Mouse (Mus musculus): ENCODE results near the gene Ubr2. TPM values are rescaled to one million over a fixed set of nuclear protein-coding genes. Genes with fewer than 3 reads are reported as not detected.

The Ubr2 gene
- polyA plus RNA-seq, 1 experiment: 71.8 TPM

GRCm38 (mm10) chr17:46912331-46912730, 98.0 kb downstream of the Ubr2 start:
- TF ChIP-seq CTCF (IDR thresholded peaks at IDR 0.05; ENCODE audit: borderline replicate concordance, insufficient read depth, low read length) (no peak), POLR2A (IDR thresholded peaks at IDR 0.05; ENCODE audit: low read depth, low read length) (no peak)
- Histone ChIP-seq H3K4me3 (ENCODE audit: insufficient read depth, low read length) (no peak overlapping the region), H3K4me1 (ENCODE audit: control insufficient read depth, insufficient read depth, low read length) (no peaks in the 10 kb centered on the region), H3K27ac (ENCODE audit: insufficient read depth, low read length) (no peak overlapping the region)

DNA sequence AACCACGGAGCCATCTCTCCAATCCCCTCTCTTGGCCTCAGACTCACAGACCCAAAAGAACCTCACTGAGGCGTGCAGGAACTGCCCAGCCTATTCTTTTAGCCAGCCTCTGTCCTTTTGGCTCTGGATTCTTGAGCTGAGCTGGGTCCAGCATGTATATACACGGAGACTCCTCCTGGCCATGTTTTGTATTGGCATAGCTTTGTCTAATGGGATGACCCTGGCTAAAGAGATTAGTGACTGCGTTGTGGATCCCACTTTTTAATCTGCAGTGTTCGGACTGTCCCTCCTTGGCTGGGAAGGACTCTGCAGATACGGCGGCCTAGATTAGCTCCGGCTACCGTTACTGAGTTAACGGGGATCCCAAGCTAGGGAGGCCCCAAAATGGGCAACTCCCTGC, 100.2 kb downstream of the Ubr2 start, which contains the start of gene Prph2:
Gene Prph2, plus strand, starts transcription at position 274 of the 400 bp plus-strand sequence.
- Histone ChIP-seq H3K27ac (ENCODE audit: insufficient read depth, low read length) (no peak within 1 kb of the TSS), H3K4me3 (ENCODE audit: insufficient read depth, low read length) (no peak within 1 kb of the TSS), H3K4me1 (ENCODE audit: control insufficient read depth, insufficient read depth, low read length) (no peaks in the 10 kb centered on the region)
- no peak for TF ChIP-seq CTCF (IDR thresholded peaks at IDR 0.05; ENCODE audit: borderline replicate concordance, insufficient read depth, low read length)
- TF ChIP-seq POLR2A (IDR thresholded peaks at IDR 0.05; ENCODE audit: low read depth, low read length): no peak

DNA sequence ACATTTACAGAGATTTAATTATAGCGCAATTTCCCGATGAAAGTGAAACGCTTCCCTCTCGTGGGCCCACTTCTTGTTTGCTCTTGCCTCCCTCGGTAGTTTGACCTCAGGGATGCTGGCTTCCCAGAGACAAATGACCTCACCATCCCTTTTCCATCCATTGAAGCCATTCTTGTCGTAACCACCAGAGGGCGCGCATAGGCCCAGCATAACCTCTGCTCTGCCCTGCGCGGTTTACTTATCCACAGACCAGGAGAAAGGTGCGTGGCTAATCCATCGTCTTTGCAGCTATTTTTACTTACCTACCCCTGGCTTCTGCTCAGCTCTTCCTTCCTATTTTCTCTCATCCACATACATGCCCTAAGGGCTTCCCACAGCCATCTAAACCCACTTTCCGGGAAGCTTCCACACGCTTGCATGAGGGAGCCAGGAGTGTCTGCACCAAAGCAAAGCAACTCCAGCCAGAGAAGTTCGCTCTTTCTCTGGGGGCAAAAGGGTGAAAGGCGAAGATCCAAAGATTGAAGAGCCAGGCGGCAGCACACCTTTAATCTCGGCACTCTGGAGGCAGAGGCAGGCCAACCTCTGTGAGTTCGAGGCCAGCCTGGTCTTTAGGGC, 106.4 kb downstream of the Ubr2 start:
- Histone ChIP-seq H3K4me3 (ENCODE audit: insufficient read depth, low read length) (no peak overlapping the region), H3K27ac (ENCODE audit: insufficient read depth, low read length) (no peak overlapping the region), H3K4me1 (ENCODE audit: control insufficient read depth, insufficient read depth, low read length) (no peaks in the 10 kb centered on the region)
- TF ChIP-seq CTCF (IDR thresholded peaks at IDR 0.05; ENCODE audit: borderline replicate concordance, insufficient read depth, low read length): peak; percentile 83; the same call in 1 of the 2 replicates
- no peak for TF ChIP-seq POLR2A (IDR thresholded peaks at IDR 0.05; ENCODE audit: low read depth, low read length)

DNA sequence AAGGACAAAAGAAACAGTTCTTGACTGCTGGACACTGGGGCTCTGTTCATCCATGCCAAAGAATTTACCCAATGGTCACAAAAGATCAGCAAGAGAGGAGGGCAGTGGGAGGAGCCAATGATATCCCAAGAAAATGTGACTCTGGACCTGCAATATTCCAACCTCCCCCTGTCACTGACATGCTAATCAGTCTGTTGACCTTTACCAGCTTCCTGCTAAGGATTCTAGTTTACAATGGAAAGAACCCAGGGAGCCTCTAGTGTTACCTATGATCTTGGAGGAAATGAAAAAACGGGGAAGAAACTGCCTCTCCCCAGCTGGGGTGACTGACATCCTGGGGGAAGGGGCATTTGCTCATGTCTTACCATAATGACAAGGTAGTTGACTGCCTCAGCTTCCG, 109.4 kb downstream of the Ubr2 start:
- TF ChIP-seq POLR2A (IDR thresholded peaks at IDR 0.05; ENCODE audit: low read depth, low read length): no peak
- no peak for TF ChIP-seq CTCF (IDR thresholded peaks at IDR 0.05; ENCODE audit: borderline replicate concordance, insufficient read depth, low read length)
- peaks cover 5% of the 10 kb centered on the region; the same call in 1 of the 2 replicates for H3K4me1 ChIP-seq (ENCODE audit: control insufficient read depth, insufficient read depth, low read length)
- no peak overlapping the region for H3K4me3 ChIP-seq (ENCODE audit: insufficient read depth, low read length)
- H3K27ac ChIP-seq (ENCODE audit: insufficient read depth, low read length): no peak overlapping the region

- no peak for TF ChIP-seq POLR2A (IDR thresholded peaks at IDR 0.05; ENCODE audit: low read depth, low read length)
- no peak for TF ChIP-seq CTCF (IDR thresholded peaks at IDR 0.05; ENCODE audit: borderline replicate concordance, insufficient read depth, low read length)
- no peak overlapping the region for H3K4me3 ChIP-seq (ENCODE audit: insufficient read depth, low read length)
- no peak overlapping the region for H3K27ac ChIP-seq (ENCODE audit: insufficient read depth, low read length)
- H3K4me1 ChIP-seq (ENCODE audit: control insufficient read depth, insufficient read depth, low read length): peaks cover 8% of the 10 kb centered on the region
These were observed 113.0 kb downstream of the Ubr2 start for GRCm38 (mm10) chr17:46897221-46897950.

DNA sequence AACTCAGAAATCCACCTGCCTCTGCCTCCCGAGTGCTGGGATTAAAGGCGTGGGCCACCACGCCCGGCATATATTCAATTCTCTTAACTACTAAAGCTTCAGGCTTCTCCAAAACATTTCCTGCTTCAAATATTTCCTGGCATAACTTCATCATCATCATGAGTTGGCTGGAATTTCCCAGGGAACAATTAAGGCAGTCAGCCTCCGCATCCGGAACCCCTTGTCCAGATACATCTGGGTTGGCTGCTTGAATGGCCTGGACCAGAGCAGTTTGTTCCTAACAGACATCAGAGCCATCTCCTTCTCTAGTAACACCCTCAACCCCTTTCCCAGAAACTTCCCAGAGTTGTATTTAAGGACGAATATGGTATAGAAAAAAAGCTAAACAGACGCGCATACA, 114.9 kb downstream of the Ubr2 start:
- Histone ChIP-seq H3K27ac (ENCODE audit: insufficient read depth, low read length) (no peak overlapping the region), H3K4me3 (ENCODE audit: insufficient read depth, low read length) (no peak overlapping the region), H3K4me1 (ENCODE audit: control insufficient read depth, insufficient read depth, low read length) (peaks cover 8% of the 10 kb centered on the region)
- TF ChIP-seq CTCF (IDR thresholded peaks at IDR 0.05; ENCODE audit: borderline replicate concordance, insufficient read depth, low read length): no peak
- no peak for TF ChIP-seq POLR2A (IDR thresholded peaks at IDR 0.05; ENCODE audit: low read depth, low read length)

- Histone ChIP-seq H3K4me3 (ENCODE audit: insufficient read depth, low read length) (peak overlapping the region; percentile 81), H3K27ac (ENCODE audit: insufficient read depth, low read length) (peak overlapping the region; percentile 81), H3K4me1 (ENCODE audit: control insufficient read depth, insufficient read depth, low read length) (peaks cover 4% of the 10 kb centered on the region; the same call in 1 of the 2 replicates)
- TF ChIP-seq POLR2A (IDR thresholded peaks at IDR 0.05; ENCODE audit: low read depth, low read length) (no peak), CTCF (IDR thresholded peaks at IDR 0.05; ENCODE audit: borderline replicate concordance, insufficient read depth, low read length) (no peak)
These were observed 119.3 kb downstream of the Ubr2 start for GRCm38 (mm10) chr17:46890843-46891594.

- TF ChIP-seq POLR2A (IDR thresholded peaks at IDR 0.05; ENCODE audit: low read depth, low read length): peak; percentile 98
- TF ChIP-seq CTCF (IDR thresholded peaks at IDR 0.05; ENCODE audit: borderline replicate concordance, insufficient read depth, low read length): no peak
- H3K4me1 ChIP-seq (ENCODE audit: control insufficient read depth, insufficient read depth, low read length): peaks cover 4% of the 10 kb centered on the region; the same call in 1 of the 2 replicates
These were observed 120.1 kb downstream of the Ubr2 start, which contains the start of gene Tbcc for GRCm38 (mm10) chr17:46890116-46890815. Gene Tbcc, plus strand, starts transcription at chr17:46890684.

DNA sequence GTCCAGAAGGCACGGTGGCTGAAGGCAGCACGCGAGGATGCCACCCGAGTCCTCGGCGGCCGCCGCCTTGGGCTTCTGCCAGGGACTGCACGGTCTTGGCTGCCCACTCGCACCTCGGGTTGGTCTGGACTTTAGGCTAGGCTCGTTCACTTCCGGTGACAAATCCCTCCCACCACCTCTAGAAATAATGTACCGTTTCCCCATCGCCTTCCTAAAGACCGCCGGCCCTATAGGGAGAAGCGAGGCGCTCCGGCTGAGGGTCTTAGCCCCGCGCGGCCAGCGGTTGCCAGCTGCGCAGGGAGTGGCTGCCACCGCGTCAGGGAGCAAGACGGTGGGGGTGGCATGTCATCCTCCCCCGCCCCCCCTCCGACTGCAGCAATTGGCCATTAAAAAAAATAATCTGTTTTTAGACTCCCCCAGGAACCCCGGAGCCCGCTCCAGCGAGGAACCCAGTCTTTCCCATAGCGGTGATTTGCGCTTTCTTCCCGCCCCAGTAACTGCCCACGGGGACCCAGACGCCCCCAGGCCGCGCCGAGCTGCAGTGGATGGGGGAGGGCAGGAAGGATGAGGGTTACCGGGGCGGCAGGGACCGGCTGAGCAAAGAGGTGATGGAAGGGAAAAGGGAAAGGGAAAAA, 120.8 kb downstream of the Ubr2 start:
- Histone ChIP-seq H3K4me3 (ENCODE audit: insufficient read depth, low read length) (peak overlapping the region; percentile 89), H3K4me1 (ENCODE audit: control insufficient read depth, insufficient read depth, low read length) (peaks cover 4% of the 10 kb centered on the region; the same call in 1 of the 2 replicates), H3K27ac (ENCODE audit: insufficient read depth, low read length) (peak overlapping the region; percentile 97)
- no peak for TF ChIP-seq CTCF (IDR thresholded peaks at IDR 0.05; ENCODE audit: borderline replicate concordance, insufficient read depth, low read length)
- TF ChIP-seq POLR2A (IDR thresholded peaks at IDR 0.05; ENCODE audit: low read depth, low read length): peak; percentile 75

More at GRCm38 (mm10) chr17:46890116-46890815, 120.1 kb downstream of the Ubr2 start, which contains the start of gene Tbcc:
- peak within 1 kb of the TSS; percentile 89 for H3K4me3 ChIP-seq (ENCODE audit: insufficient read depth, low read length)
- peak within 1 kb of the TSS; percentile 97 for H3K27ac ChIP-seq (ENCODE audit: insufficient read depth, low read length)

All from embryonic fibroblast, embryonic 13.5 days (primary cell).